Mouse (Mus musculus): Measurements from ENCODE around the gene Olfr906.

Gene Olfr906

DNA sequence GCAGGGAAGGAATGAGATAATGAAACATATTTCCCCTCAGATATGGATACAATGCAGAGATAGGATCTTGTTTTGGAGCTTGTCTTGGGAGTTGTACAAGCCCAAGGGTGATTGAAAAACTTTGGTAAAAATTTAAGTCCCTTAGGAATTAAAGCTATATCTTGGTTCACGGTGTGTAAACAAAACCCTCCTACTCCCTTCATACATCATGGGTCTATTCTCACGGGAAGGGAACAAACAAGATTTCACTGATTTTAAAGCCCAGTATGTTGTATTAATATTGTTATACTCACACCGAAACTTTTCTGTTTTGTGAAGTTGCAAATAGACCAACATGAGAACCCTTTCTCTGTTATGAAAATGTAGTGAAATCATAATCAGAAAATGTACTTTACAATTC lies at the start of gene Olfr906:
Olfr906 (plus strand) TSS at position 301 of the 400 bp plus-strand sequence.
- DNase-seq (ENCODE audit: low read depth), result no peak

- no peak for DNase-seq (ENCODE audit: low read depth)
Measured at GRCm38 (mm10) chr9:38447352-38447751, 39.5 kb upstream of the Olfr906 start, which contains the start of gene Olfr902. TSS of gene Olfr902 (plus strand) at chr9:38447652.

GRCm38 (mm10) chr9:38462844-38463243 lies 24.0 kb upstream of the Olfr906 start, which contains the start of gene Olfr904:
TSS of gene Olfr904 (plus strand) at chr9:38463144.
- no peak for DNase-seq (ENCODE audit: low read depth)

GRCm38 (mm10) chr9:38470807-38471206 lies 16.1 kb upstream of the Olfr906 start, which contains the start of gene Olfr905:
TSS of gene Olfr905 (plus strand) at chr9:38471107.
- no peak for DNase-seq (ENCODE audit: low read depth)

GRCm38 (mm10) chr9:38495501-38495900 lies 8.6 kb downstream of the Olfr906 start, which contains the start of gene Olfr907:
TSS of gene Olfr907 (plus strand) at chr9:38495801.
- DNase-seq (ENCODE audit: low read depth), result no peak

- DNase-seq (ENCODE audit: low read depth), result no peak
Measured at GRCm38 (mm10) chr9:38512353-38512752, 25.5 kb downstream of the Olfr906 start.

- no peak for DNase-seq (ENCODE audit: low read depth)
Measured at GRCm38 (mm10) chr9:38521280-38521679, 34.4 kb downstream of the Olfr906 start, which contains the start of gene Olfr911-ps1. TSS of gene Olfr911-ps1 (plus strand) at chr9:38521580.

- no peak for DNase-seq (ENCODE audit: low read depth)
Measured at GRCm38 (mm10) chr9:38537549-38537948, 50.7 kb downstream of the Olfr906 start, which contains the start of gene Olfr910. TSS of gene Olfr910 (plus strand) at chr9:38537849.
